Mouse (Mus musculus) lung, embryonic 14.5 days (tissue): ENCODE data around the gene Hyal5. TPM values are rescaled to one million over a fixed set of nuclear protein-coding genes. Genes with fewer than 3 reads are reported as not detected.
A peak's percentile ranks its signal among the peaks of the same experiment; 100 is the strongest.

Experiments used
- ATAC-seq: fragments of 200-750 bp; cut with Nextera tagmentation; 2 replicates; pipeline ENCODE4 v1.8.0; 2017; ENCODE audit warnings: mild to moderate bottlenecking, moderate TSS enrichment, moderate library complexity; ENCODE audit not compliant: insufficient read depth
- DNase-seq: peaks from one replicate; pipeline ENCODE4 v3.0.0-alpha.2; 2015
- H3K27ac ChIP-seq: fragments of 300-500 bp; sonication (generic); 2 replicates; pipeline ENCODE4 v1.5.1; 2014; ENCODE audit warnings: low read depth, mild to moderate bottlenecking, moderate library complexity
- H3K27me3 ChIP-seq: fragments of 300-500 bp; sonication (generic); 2 replicates; pipeline ENCODE4 v1.6.1; 2014; ENCODE audit warnings: low read length, control low read depth; ENCODE audit not compliant: insufficient read depth
- H3K36me3 ChIP-seq: fragments of 300-500 bp; sonication (generic); 2 replicates; pipeline ENCODE4 v1.6.1; 2014; ENCODE audit warnings: control low read depth; ENCODE audit not compliant: insufficient read depth
- H3K4me1 ChIP-seq: fragments of 300-500 bp; sonication (generic); 2 replicates; pipeline ENCODE4 v1.6.1; 2014; ENCODE audit warnings: antibody characterized with exemption, control low read depth; ENCODE audit not compliant: insufficient read depth
- H3K4me2 ChIP-seq: fragments of 300-500 bp; sonication (generic); 2 replicates; pipeline ENCODE4 v1.6.1; 2014; ENCODE audit warnings: mild to moderate bottlenecking
- H3K4me3 ChIP-seq: fragments of 300-500 bp; sonication (generic); 2 replicates; pipeline ENCODE4 v1.5.1; 2014; ENCODE audit warnings: low read depth, low read length
- H3K9ac ChIP-seq: fragments of 300-500 bp; sonication (generic); 2 replicates; pipeline ENCODE4 v1.6.1; 2014
- H3K9me3 ChIP-seq: fragments of 300-500 bp; sonication (generic); 2 replicates; pipeline ENCODE4 v1.6.1; 2016; ENCODE audit warnings: low read depth, low read length, control low read depth
- CTCF ChIP-seq: IDR thresholded peaks from 2 replicates; pipeline ENCODE4 v1.5.1; 2016; ENCODE audit warnings: antibody characterized with exemption, low read depth
- WGBS: fragments of 180-500 bp; shearing (Covaris S2); extraction: QIAGEN DNeasy Blood & Tissue Kit; methylation state at CpG from one replicate; pipeline ENCODE4 v1.1.7; 2014; 5-methylcytosine and 5-hydroxymethylcytosine counted together
- polyA plus RNA-seq: library from polyadenylated mRNA; unstranded; fragments of >200 nt; fragmentation: Nextera tagmentation; extraction: Ambion mirVana; gene quantifications from 2 replicates; pipeline ENCODE4 v1.2.1, GENCODE M21; 2014

Hyal5 gene
- polyA plus RNA-seq, 1 experiment from 2014 or later: not detected

- peak; percentile 57 for DNase-seq
- 53% methylated on average over 2 of the region's 2 CpGs for WGBS
- ATAC-seq: peak; percentile 78; the same call in 1 of the 2 replicates
Observed at GRCm38 (mm10) chr6:24907824-24908223, 50.0 kb downstream of the Hyal5 start.

GRCm38 (mm10) chr6:24910016-24910727 lies 52.4 kb downstream of the Hyal5 start:
- no peak for ATAC-seq
- H3K27ac ChIP-seq: no peak overlapping the region
- H3K27me3 ChIP-seq: no peaks in the 10 kb centered on the region
- no peak overlapping the region for H3K4me3 ChIP-seq
- no peak for TF ChIP-seq CTCF
- H3K9me3 ChIP-seq: no peaks in the 10 kb centered on the region
- no peak overlapping the region for H3K4me2 ChIP-seq
- DNase-seq: no peak
- no peak overlapping the region for H3K9ac ChIP-seq
- no peaks in the 10 kb centered on the region for H3K4me1 ChIP-seq
- WGBS: 53% methylated on average over 2 of the region's 2 CpGs
- no peaks in the 10 kb centered on the region for H3K36me3 ChIP-seq

More at GRCm38 (mm10) chr6:24907824-24908223, 50.0 kb downstream of the Hyal5 start:
- Histone ChIP-seq H3K4me2 (no peak overlapping the region), H3K27ac (no peak overlapping the region), H3K9me3 (no peaks in the 10 kb centered on the region), H3K4me3 (no peak overlapping the region), H3K4me1 (no peaks in the 10 kb centered on the region), H3K9ac (no peak overlapping the region), H3K36me3 (no peaks in the 10 kb centered on the region), H3K27me3 (no peaks in the 10 kb centered on the region)
- TF ChIP-seq CTCF: no peak

GRCm38 (mm10) chr6:24910728-24911105 lies 52.9 kb downstream of the Hyal5 start:
- ATAC-seq: no peak
- Histone ChIP-seq H3K4me2 (no peak overlapping the region), H3K27ac (no peak overlapping the region), H3K9ac (no peak overlapping the region), H3K36me3 (no peaks in the 10 kb centered on the region), H3K27me3 (no peaks in the 10 kb centered on the region), H3K4me1 (no peaks in the 10 kb centered on the region), H3K9me3 (no peaks in the 10 kb centered on the region), H3K4me3 (no peak overlapping the region)
- no peak for DNase-seq
- no peak for TF ChIP-seq CTCF

- no peak for TF ChIP-seq CTCF
- Histone ChIP-seq H3K4me1 (no peaks in the 10 kb centered on the region), H3K9me3 (no peaks in the 10 kb centered on the region), H3K27me3 (no peaks in the 10 kb centered on the region), H3K9ac (no peak overlapping the region), H3K36me3 (no peaks in the 10 kb centered on the region), H3K4me2 (no peak overlapping the region), H3K4me3 (no peak overlapping the region), H3K27ac (no peak overlapping the region)
- ATAC-seq (no peak), DNase-seq (no peak)
- WGBS: 88% methylated on average over 2 of the region's 2 CpGs
Observed at GRCm38 (mm10) chr6:24913591-24913990, 55.8 kb downstream of the Hyal5 start.

GRCm38 (mm10) chr6:24925076-24925785 lies 67.4 kb downstream of the Hyal5 start:
- Histone ChIP-seq H3K9ac (no peak overlapping the region), H3K27ac (no peak overlapping the region), H3K4me3 (no peak overlapping the region), H3K27me3 (no peaks in the 10 kb centered on the region), H3K36me3 (no peaks in the 10 kb centered on the region), H3K9me3 (no peaks in the 10 kb centered on the region), H3K4me2 (no peak overlapping the region), H3K4me1 (no peaks in the 10 kb centered on the region)
- ATAC-seq (no peak), DNase-seq (no peak)
- 84% methylated on average over 11 of the region's 11 CpGs for WGBS
- TF ChIP-seq CTCF: no peak

Other genes starting within 250 kb of the Hyal5 start
- 61.2 and 65.2 TPM in 2 replicates for gene Wasl, start 193.0 kb upstream of the Hyal5 start, polyA plus RNA-seq
- not detected in 2 replicates for gene Hyal6, start 124.8 kb upstream of the Hyal5 start, polyA plus RNA-seq
- not detected in 2 replicates for gene Hyal4, start 109.7 kb upstream of the Hyal5 start, polyA plus RNA-seq
- gene Spam1, start 66.8 kb upstream of the Hyal5 start, polyA plus RNA-seq: not detected in 2 replicates
- 0.11 and 0.22 TPM in 2 replicates for gene Tmem229a, start 98.3 kb downstream of the Hyal5 start, polyA plus RNA-seq